Mouse (Mus musculus): ENCODE measurements around the gene Ano4. TPM values are rescaled to one million over a fixed set of nuclear protein-coding genes. Genes with fewer than 3 reads are reported as not detected.
"Not testable (repeated sequence)": the region's sequence is repeated elsewhere in the genome, so short reads cannot be mapped to it uniquely, and the experiment has no call there.

The Ano4 gene
- polyA plus RNA-seq, 1 experiment from 2014 or later, result 1.1 TPM

GRCm38 (mm10) chr10:89110917-89111316, 233.6 kb downstream of the Ano4 start:
- no peak for ATAC-seq (ENCODE audit: borderline replicate concordance, extremely low read depth, low FRiP score, low TSS enrichment)

GRCm38 (mm10) chr10:89103594-89103993, 241.0 kb downstream of the Ano4 start:
- Histone ChIP-seq H3K27ac (no peak overlapping the region), H3K4me3 (no peak overlapping the region), H3K4me2 (no peak overlapping the region), H3K36me3 (no peaks in the 10 kb centered on the region), H3K9me3 (no peaks in the 10 kb centered on the region), H3K4me1 (no peaks in the 10 kb centered on the region), H3K9ac (no peak overlapping the region), H3K27me3 (no peaks in the 10 kb centered on the region)
- 49% methylated on average over 2 of the region's 2 CpGs for WGBS
- no peak for ATAC-seq (ENCODE audit: borderline replicate concordance, extremely low read depth, low FRiP score, low TSS enrichment)

More at GRCm38 (mm10) chr10:89110917-89111316, 233.6 kb downstream of the Ano4 start:
- Histone ChIP-seq H3K9me3 (no peaks in the 10 kb centered on the region), H3K4me2 (no peak overlapping the region), H3K27ac (no peak overlapping the region), H3K36me3 (no peaks in the 10 kb centered on the region), H3K27me3 (no peaks in the 10 kb centered on the region), H3K4me1 (no peaks in the 10 kb centered on the region), H3K9ac (no peak overlapping the region), H3K4me3 (no peak overlapping the region)
- WGBS, result 85% methylated on average over 1 of the region's 1 CpGs

- no peak for ATAC-seq (ENCODE audit: borderline replicate concordance, extremely low read depth, low FRiP score, low TSS enrichment)
- no peak overlapping the region for H3K9ac ChIP-seq
- no peaks in the 10 kb centered on the region for H3K4me1 ChIP-seq
- H3K27ac ChIP-seq, result no peak overlapping the region
- no peaks in the 10 kb centered on the region for H3K27me3 ChIP-seq
- 43% methylated on average over 7 of the region's 7 CpGs for WGBS
- H3K4me2 ChIP-seq, result no peak overlapping the region
- no peaks in the 10 kb centered on the region for H3K36me3 ChIP-seq
- H3K9me3 ChIP-seq, result no peaks in the 10 kb centered on the region
- H3K4me3 ChIP-seq, result no peak overlapping the region
These were observed 242.5 kb downstream of the Ano4 start for GRCm38 (mm10) chr10:89102025-89102424.

GRCm38 (mm10) chr10:89098183-89098582, 246.4 kb downstream of the Ano4 start:
- Histone ChIP-seq H3K27me3 (no peaks in the 10 kb centered on the region), H3K27ac (no peak overlapping the region), H3K9me3 (no peaks in the 10 kb centered on the region), H3K36me3 (no peaks in the 10 kb centered on the region), H3K4me3 (no peak overlapping the region), H3K4me2 (no peak overlapping the region), H3K9ac (no peak overlapping the region), H3K4me1 (no peaks in the 10 kb centered on the region)
- WGBS, result 69% methylated on average over 4 of the region's 4 CpGs
- ATAC-seq (ENCODE audit: borderline replicate concordance, extremely low read depth, low FRiP score, low TSS enrichment), result no peak

GRCm38 (mm10) chr10:89092350-89093040, 252.1 kb downstream of the Ano4 start:
- H3K4me2 ChIP-seq, result no peak overlapping the region
- H3K9me3 ChIP-seq, result no peaks in the 10 kb centered on the region
- H3K36me3 ChIP-seq, result no peaks in the 10 kb centered on the region
- ATAC-seq (ENCODE audit: borderline replicate concordance, extremely low read depth, low FRiP score, low TSS enrichment), result no peak
- no peaks in the 10 kb centered on the region for H3K4me1 ChIP-seq
- H3K9ac ChIP-seq, result no peak overlapping the region
- no peak overlapping the region for H3K4me3 ChIP-seq
- no peaks in the 10 kb centered on the region for H3K27me3 ChIP-seq
- WGBS, result 59% methylated on average over 9 of the region's 9 CpGs
- no peak overlapping the region for H3K27ac ChIP-seq

GRCm38 (mm10) chr10:89077447-89077846, 267.1 kb downstream of the Ano4 start:
- no peak overlapping the region for H3K9ac ChIP-seq
- 90% methylated on average over 5 of the region's 5 CpGs for WGBS
- H3K9me3 ChIP-seq, result no peaks in the 10 kb centered on the region
- no peak overlapping the region for H3K27ac ChIP-seq
- H3K27me3 ChIP-seq, result no peaks in the 10 kb centered on the region
- H3K36me3 ChIP-seq, result no peaks in the 10 kb centered on the region
- no peak overlapping the region for H3K4me3 ChIP-seq
- no peaks in the 10 kb centered on the region for H3K4me1 ChIP-seq
- no peak overlapping the region for H3K4me2 ChIP-seq
- ATAC-seq (ENCODE audit: borderline replicate concordance, extremely low read depth, low FRiP score, low TSS enrichment), result no peak

- Histone ChIP-seq H3K4me1 (no peaks in the 10 kb centered on the region), H3K9me3 (no peaks in the 10 kb centered on the region), H3K9ac (no peak overlapping the region), H3K27ac (no peak overlapping the region), H3K27me3 (no peaks in the 10 kb centered on the region), H3K36me3 (no peaks in the 10 kb centered on the region), H3K4me3 (no peak overlapping the region), H3K4me2 (no peak overlapping the region)
- no peak for ATAC-seq (ENCODE audit: borderline replicate concordance, extremely low read depth, low FRiP score, low TSS enrichment)
- 82% methylated on average over 3 of the region's 3 CpGs for WGBS
These were observed 288.7 kb downstream of the Ano4 start for GRCm38 (mm10) chr10:89055891-89056290.

- 90% methylated on average over 12 of the region's 12 CpGs for WGBS
- H3K27ac ChIP-seq, result not testable (repeated sequence)
These were observed 299.6 kb downstream of the Ano4 start for GRCm38 (mm10) chr10:89044921-89045320.

GRCm38 (mm10) chr10:89044166-89044565, 300.4 kb downstream of the Ano4 start:
- no peak overlapping the region for H3K4me3 ChIP-seq
- no peak overlapping the region for H3K9ac ChIP-seq
- no peaks in the 10 kb centered on the region for H3K4me1 ChIP-seq
- H3K4me2 ChIP-seq, result no peak overlapping the region
- no peaks in the 10 kb centered on the region for H3K36me3 ChIP-seq
- ATAC-seq (ENCODE audit: borderline replicate concordance, extremely low read depth, low FRiP score, low TSS enrichment), result no peak
- no peak overlapping the region for H3K27ac ChIP-seq
- H3K27me3 ChIP-seq, result no peaks in the 10 kb centered on the region
- 89% methylated on average over 1 of the region's 1 CpGs for WGBS
- H3K9me3 ChIP-seq, result no peaks in the 10 kb centered on the region

More at GRCm38 (mm10) chr10:89044921-89045320, 299.6 kb downstream of the Ano4 start:
- not testable (repeated sequence) for H3K27me3 ChIP-seq; H3K4me2 ChIP-seq; H3K36me3 ChIP-seq; H3K4me1 ChIP-seq; ATAC-seq (ENCODE audit: borderline replicate concordance, extremely low read depth, low FRiP score, low TSS enrichment); H3K9me3 ChIP-seq; H3K4me3 ChIP-seq; H3K9ac ChIP-seq

- no peak for ATAC-seq (ENCODE audit: borderline replicate concordance, extremely low read depth, low FRiP score, low TSS enrichment)
- Histone ChIP-seq H3K27ac (no peak overlapping the region), H3K4me3 (no peak overlapping the region), H3K9me3 (no peaks in the 10 kb centered on the region), H3K27me3 (no peaks in the 10 kb centered on the region), H3K9ac (no peak overlapping the region), H3K36me3 (no peaks in the 10 kb centered on the region), H3K4me1 (no peaks in the 10 kb centered on the region), H3K4me2 (no peak overlapping the region)
- 63% methylated on average over 5 of the region's 5 CpGs for WGBS
These were observed 325.6 kb downstream of the Ano4 start for GRCm38 (mm10) chr10:89018926-89019325.

- H3K36me3 ChIP-seq, result no peaks in the 10 kb centered on the region
- no peaks in the 10 kb centered on the region for H3K4me1 ChIP-seq
- no peaks in the 10 kb centered on the region for H3K27me3 ChIP-seq
- H3K27ac ChIP-seq, result no peak overlapping the region
- no peak overlapping the region for H3K4me3 ChIP-seq
- H3K4me2 ChIP-seq, result no peak overlapping the region
- H3K9me3 ChIP-seq, result no peaks in the 10 kb centered on the region
- 63% methylated on average over 1 of the region's 1 CpGs for WGBS
- no peak overlapping the region for H3K9ac ChIP-seq
- no peak for ATAC-seq (ENCODE audit: borderline replicate concordance, extremely low read depth, low FRiP score, low TSS enrichment)
These were observed 336.3 kb downstream of the Ano4 start for GRCm38 (mm10) chr10:89008303-89008702.

GRCm38 (mm10) chr10:89004518-89004917, 340.0 kb downstream of the Ano4 start:
- Histone ChIP-seq H3K9me3 (no peaks in the 10 kb centered on the region), H3K36me3 (no peaks in the 10 kb centered on the region), H3K4me3 (no peak overlapping the region), H3K27ac (no peak overlapping the region), H3K4me1 (no peaks in the 10 kb centered on the region), H3K27me3 (no peaks in the 10 kb centered on the region), H3K9ac (no peak overlapping the region), H3K4me2 (no peak overlapping the region)
- no peak for ATAC-seq (ENCODE audit: borderline replicate concordance, extremely low read depth, low FRiP score, low TSS enrichment)
- 91% methylated on average over 3 of the region's 3 CpGs for WGBS

- H3K4me3 ChIP-seq, result no peak overlapping the region
- no peaks in the 10 kb centered on the region for H3K27me3 ChIP-seq
- no peak overlapping the region for H3K9ac ChIP-seq
- H3K27ac ChIP-seq, result no peak overlapping the region
- ATAC-seq (ENCODE audit: borderline replicate concordance, extremely low read depth, low FRiP score, low TSS enrichment), result no peak; the same call in 1 of the 2 replicates
- H3K4me1 ChIP-seq, result no peaks in the 10 kb centered on the region
- H3K9me3 ChIP-seq, result no peaks in the 10 kb centered on the region
- 36% methylated on average over 6 of the region's 6 CpGs for WGBS
- H3K4me2 ChIP-seq, result no peak overlapping the region
- H3K36me3 ChIP-seq, result no peaks in the 10 kb centered on the region
These were observed 357.6 kb downstream of the Ano4 start for GRCm38 (mm10) chr10:88986925-88987324.

Data from lung, embryonic 15.5 days (tissue).